Mouse (Mus musculus) CH12.LX (cell line): ENCODE results near the gene Rae1. TPM values are rescaled to one million over a fixed set of nuclear protein-coding genes. Genes with fewer than 3 reads are reported as not detected.

Experiments
- DNase-seq: peaks from one replicate; pipeline ENCODE4 v3.0.0-alpha.2; 2013; ENCODE audit errors: extremely low read depth
- H3K27ac ChIP-seq: 2 replicates; pipeline ENCODE4 v1.5.1; 2012; ENCODE audit warnings: low read depth, mild to moderate bottlenecking, control low read depth, moderate library complexity; ENCODE audit not compliant: insufficient read depth
- H3K27me3 ChIP-seq: replicated peaks from 2 replicates; pipeline ENCODE3; 2012; ENCODE audit warnings: inconsistent platforms
- H3K36me3 ChIP-seq, 2 experiments: replicated peaks in 1 of 2; 2 replicates each; pipeline versions ENCODE3 to v1.6.1; 2012; ENCODE audit warnings: inconsistent platforms in 1 of 2, low read length in 1 of 2, mild to moderate bottlenecking in 1 of 2, mixed read lengths in 1 of 2, moderate library complexity in 1 of 2; ENCODE audit not compliant: control insufficient read depth in 1 of 2, insufficient read depth in 1 of 2
- H3K4me1 ChIP-seq, 2 experiments: 2 replicates each; pipeline ENCODE4 v1.6.1; 2012; ENCODE audit warnings: inconsistent platforms in 1 of 2, moderate library complexity in 1 of 2; ENCODE audit not compliant: insufficient read depth in 2 of 2, control insufficient read depth in 1 of 2
- H3K4me2 ChIP-seq: 2 replicates; pipeline ENCODE4 v1.6.1; 2012; ENCODE audit warnings: low read depth, mild to moderate bottlenecking, control low read depth; ENCODE audit not compliant: poor library complexity, insufficient read depth, severe bottlenecking
- H3K4me3 ChIP-seq, 3 experiments: fragments of 150-350 bp in 1 of 3; sonication (generic) in 1 of 3; replicated peaks in 1 of 3; 2 replicates each; pipeline versions ENCODE3 to v1.5.1; 2011 to 2012; ENCODE audit warnings: low read depth in 2 of 3, low read length in 2 of 3, mild to moderate bottlenecking in 2 of 3, moderate library complexity in 2 of 3, control low read depth in 1 of 3, improper control_type of control experiment in 1 of 3, inconsistent platforms in 1 of 3, mixed read lengths in 1 of 3; ENCODE audit not compliant: poor library complexity in 1 of 3
- H3K79me2 ChIP-seq: replicated peaks from 2 replicates; pipeline ENCODE4 v1.6.1; 2012; ENCODE audit warnings: mild to moderate bottlenecking, moderate library complexity; ENCODE audit not compliant: control insufficient read depth, poor library complexity, insufficient read depth, severe bottlenecking; ENCODE audit errors: extremely low read depth
- H3K9ac ChIP-seq: 2 replicates; pipeline ENCODE4 v1.6.1; 2012; ENCODE audit warnings: low read depth, mild to moderate bottlenecking, control low read depth, moderate library complexity; ENCODE audit not compliant: insufficient read depth
- H3K9me3 ChIP-seq: replicated peaks from 2 replicates; pipeline ENCODE3; 2012; ENCODE audit warnings: low read length, inconsistent platforms, mixed read lengths
- BHLHE40 ChIP-seq: IDR thresholded peaks from 2 replicates; pipeline ENCODE4 v1.6.1; 2011; ENCODE audit warnings: mild to moderate bottlenecking, low read depth, low read length, improper control_type of control experiment
- CHD1 ChIP-seq: IDR thresholded peaks from 2 replicates; pipeline ENCODE4 v1.6.1; 2012; ENCODE audit warnings: low read depth, low read length, improper control_type of control experiment, inconsistent platforms
- CTCF ChIP-seq, 2 experiments: IDR thresholded peaks in 1 of 2; conservative IDR thresholded peaks in 1 of 2; 2 replicates each; pipeline ENCODE4 v1.5.1; 2011 to 2012; ENCODE audit warnings: low read depth in 2 of 2, low read length in 2 of 2, improper control_type of control experiment in 1 of 2, inconsistent platforms in 1 of 2, mild to moderate bottlenecking in 1 of 2, moderate library complexity in 1 of 2
- ELF1 ChIP-seq: IDR thresholded peaks from 2 replicates; pipeline ENCODE4 v1.6.1; 2014; ENCODE audit warnings: low read depth, mild to moderate bottlenecking, inconsistent platforms, low read length, improper control_type of control experiment
- GABPA ChIP-seq: IDR thresholded peaks from 2 replicates; pipeline ENCODE4 v1.6.1; 2012; ENCODE audit warnings: low read depth, low read length, improper control_type of control experiment, inconsistent platforms; ENCODE audit not compliant: insufficient replicate concordance
- HCFC1 ChIP-seq: IDR thresholded peaks from 2 replicates; pipeline ENCODE4 v1.6.1; 2012; ENCODE audit warnings: low read depth, mild to moderate bottlenecking, inconsistent platforms, low read length, improper control_type of control experiment
- IRF4 ChIP-seq: IDR thresholded peaks from 2 replicates; pipeline ENCODE4 v1.6.1; 2014; ENCODE audit warnings: low read depth, mild to moderate bottlenecking, inconsistent platforms, low read length, improper control_type of control experiment
- JUND ChIP-seq: conservative IDR thresholded peaks from 2 replicates; pipeline ENCODE4 v1.6.1; 2011; ENCODE audit warnings: low read depth, low read length, improper control_type of control experiment
- KAT2A ChIP-seq: IDR thresholded peaks from 2 replicates; pipeline ENCODE4 v1.6.1; 2012; ENCODE audit warnings: low read length, improper control_type of control experiment, inconsistent platforms; ENCODE audit not compliant: insufficient replicate concordance
- MAFK ChIP-seq: IDR thresholded peaks from 2 replicates; pipeline ENCODE4 v1.6.1; 2011; ENCODE audit warnings: low read length, improper control_type of control experiment; ENCODE audit not compliant: insufficient replicate concordance
- MAZ ChIP-seq: IDR thresholded peaks from 2 replicates; pipeline ENCODE4 v1.6.1; 2012; ENCODE audit warnings: low read depth, mild to moderate bottlenecking, inconsistent platforms, low read length, improper control_type of control experiment, moderate library complexity
- MEF2A ChIP-seq: IDR thresholded peaks from 2 replicates; pipeline ENCODE4 v1.6.1; 2014; ENCODE audit warnings: low read depth, mild to moderate bottlenecking, inconsistent platforms, low read length, improper control_type of control experiment, borderline replicate concordance
- MXI1 ChIP-seq: IDR thresholded peaks from 2 replicates; pipeline ENCODE4 v1.6.1; 2011; ENCODE audit warnings: mild to moderate bottlenecking, low read depth, low read length, improper control_type of control experiment
- MYC ChIP-seq: IDR thresholded peaks from 2 replicates; pipeline ENCODE4 v1.6.1; 2011; ENCODE audit warnings: low read depth, mild to moderate bottlenecking, improper control_type of control experiment, low read length
- NELFE ChIP-seq: IDR thresholded peaks from 2 replicates; pipeline ENCODE4 v1.6.1; 2011; ENCODE audit warnings: low read depth, low read length, improper control_type of control experiment
- PAX5 ChIP-seq: IDR thresholded peaks from 2 replicates; pipeline ENCODE4 v1.6.1; 2012; ENCODE audit warnings: low read length, inconsistent platforms, mixed read lengths
- POLR2A ChIP-seq: IDR thresholded peaks from 2 replicates; pipeline ENCODE4 v1.6.1; 2011; ENCODE audit warnings: low read depth, mild to moderate bottlenecking, improper control_type of control experiment, low read length
- POLR2AphosphoS2 ChIP-seq: IDR thresholded peaks from 2 replicates; pipeline ENCODE4 v1.6.1; 2011; ENCODE audit warnings: low read depth, low read length, improper control_type of control experiment
- RAD21 ChIP-seq: IDR thresholded peaks from 2 replicates; pipeline ENCODE4 v1.6.1; 2011; ENCODE audit warnings: low read depth, mild to moderate bottlenecking, low read length, improper control_type of control experiment, moderate library complexity
- RCOR1 ChIP-seq: conservative IDR thresholded peaks from 2 replicates; pipeline ENCODE4 v1.6.1; 2012; ENCODE audit warnings: low read depth, mild to moderate bottlenecking, inconsistent platforms, low read length, improper control_type of control experiment
- SMC3 ChIP-seq: IDR thresholded peaks from 2 replicates; pipeline ENCODE4 v1.6.1; 2011; ENCODE audit warnings: low read depth, low read length, improper control_type of control experiment
- ZC3H11A ChIP-seq: IDR thresholded peaks from 2 replicates; pipeline ENCODE4 v1.6.1; 2012; ENCODE audit warnings: low read depth, mild to moderate bottlenecking, inconsistent platforms, low read length, improper control_type of control experiment
- dilution Hi-C: fragments of 300-500 bp; cut with MboI; formaldehyde crosslinking; loops from 2 replicates; pipeline ENCODE4 v1.14.3; 2020; ENCODE audit warnings: low sequenced_read_pairs; ENCODE audit not compliant: extremely low pct_unique_long_range_greater_than_20kb, extremely low pct_ligation_motif_present
- in situ Hi-C: fragments of 300-500 bp; cut with MboI; formaldehyde crosslinking; loops from 3 replicates; pipeline ENCODE4 v1.14.3; 2019; ENCODE audit warnings: low sequenced_read_pairs, low pct_ligation_motif_present, low pct_unique_long_range_greater_than_20kb, mixed read lengths
- polyA plus RNA-seq: library from polyadenylated mRNA; unstranded; fragments of >175 nt; gene quantifications from 2 replicates; pipeline ENCODE4 v1.2.1, GENCODE M21; 2012; ENCODE audit warnings: low read depth; ENCODE audit not compliant: insufficient read length
- total RNA-seq, 2 experiments: library from RNA; depleted of rRNA; stranded (reverse); fragments of 300-350 nt in 1 of 2; fragments of >200 nt in 1 of 2; gene quantifications; 2 replicates each; pipeline ENCODE4 v1.2.3; 2012 to 2014

Gene Rae1
- total and polyA plus RNA-seq, 3 experiments = 86.3 to 114 (median 95.0) TPM

- no peak overlapping the region for H3K4me2 ChIP-seq
- peaks cover 45 to 71% of the 10 kb centered on the region in 2 experiments for H3K36me3 ChIP-seq
- in situ Hi-C loops = no loop called here
- peaks cover 4 to 39% of the 10 kb centered on the region in 2 experiments; a peak in 3 of 4 replicates for H3K4me1 ChIP-seq
- H3K9ac ChIP-seq = no peak overlapping the region
- TF ChIP-seq BHLHE40 = no peak
- dilution Hi-C loops = no loop called here
- H3K4me3 ChIP-seq = no peak overlapping the region
- H3K79me2 ChIP-seq = no peaks in the 10 kb centered on the region
- no peak for DNase-seq
- H3K27me3 ChIP-seq = no peaks in the 10 kb centered on the region
- no peaks in the 10 kb centered on the region for H3K9me3 ChIP-seq
- no peak overlapping the region for H3K27ac ChIP-seq
These were observed 36.1 kb downstream of the Rae1 start for GRCm38 (mm10) chr2:173036055-173036454.

DNA sequence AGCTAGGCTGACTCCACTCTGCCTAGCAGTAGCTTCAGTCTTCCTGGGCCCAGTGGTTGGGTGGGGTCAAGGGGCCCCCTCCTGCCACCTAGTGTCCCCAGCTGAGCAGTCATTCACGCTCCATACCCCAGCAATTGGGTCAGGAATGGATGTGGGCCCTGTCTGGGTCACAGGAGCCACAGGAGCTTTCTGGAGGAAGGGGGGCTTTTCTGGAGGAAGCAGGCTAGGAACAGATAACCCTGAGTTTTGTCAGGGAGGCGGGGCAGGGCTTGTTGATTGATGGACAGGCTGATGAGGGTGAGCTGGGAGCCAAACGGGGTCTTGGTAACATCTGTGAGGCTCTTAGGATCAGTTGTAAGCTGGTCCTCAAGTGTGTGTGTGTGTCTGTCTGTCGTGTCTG, 36.7 kb downstream of the Rae1 start:
- H3K9me3 ChIP-seq = no peaks in the 10 kb centered on the region
- peaks cover 40 to 65% of the 10 kb centered on the region in 2 experiments for H3K36me3 ChIP-seq
- H3K4me3 ChIP-seq = no peak overlapping the region
- H3K27me3 ChIP-seq = no peaks in the 10 kb centered on the region
- TF ChIP-seq RAD21 (peak; percentile 2), SMC3 (peak; percentile 23), CTCF (conservative IDR thresholded peaks at IDR 0.05 in 1 of 2, IDR thresholded peaks at IDR 0.05 in 1 of 2; ENCODE audit: low read depth in 2 of 2, low read length in 2 of 2) (peak in 1 of 2 experiments; percentile 27; a peak in 1 of 4 replicates), RCOR1 (no peak)
- TF ChIP-seq, all 38 proteins: peak for 3
- peaks cover 4 to 39% of the 10 kb centered on the region in 2 experiments; a peak in 3 of 4 replicates for H3K4me1 ChIP-seq
- in situ Hi-C loops (no loop called here), dilution Hi-C loops (no loop called here)
- H3K27ac ChIP-seq = no peak overlapping the region
- H3K9ac ChIP-seq = no peak overlapping the region
- no peak overlapping the region for H3K4me2 ChIP-seq
- no peaks in the 10 kb centered on the region for H3K79me2 ChIP-seq
- no peak for DNase-seq

GRCm38 (mm10) chr2:173037347-173037746, 37.4 kb downstream of the Rae1 start:
- Histone ChIP-seq H3K4me2 (no peak overlapping the region), H3K9me3 (no peaks in the 10 kb centered on the region), H3K4me3 (no peak overlapping the region), H3K36me3 (peaks cover 32 to 58% of the 10 kb centered on the region in 2 experiments), H3K27me3 (no peaks in the 10 kb centered on the region), H3K4me1 (peaks cover 4 to 38% of the 10 kb centered on the region in 2 experiments; a peak in 3 of 4 replicates)
- in situ Hi-C loops = no loop called here
- no peak for DNase-seq
- TF ChIP-seq POLR2AphosphoS2 = no peak
- no peak for TF ChIP-seq NELFE
- no peak for TF ChIP-seq MAZ
- no peak for TF ChIP-seq MYC
- TF ChIP-seq MEF2A = no peak
- TF ChIP-seq GABPA = no peak
- no peak for TF ChIP-seq BHLHE40
- TF ChIP-seq PAX5 = no peak
- no peak for TF ChIP-seq JUND
- TF ChIP-seq MXI1 = no peak
- no peak for TF ChIP-seq POLR2A
- no peak for TF ChIP-seq ELF1
- TF ChIP-seq KAT2A = no peak
- TF ChIP-seq CHD1 = no peak
- TF ChIP-seq MAFK = no peak
- no peak for TF ChIP-seq ZC3H11A
- TF ChIP-seq IRF4 = no peak
- TF ChIP-seq HCFC1 = no peak
- TF ChIP-seq, all 38 proteins: peak for 0
- H3K27ac ChIP-seq = no peak overlapping the region
- dilution Hi-C loops = no loop called here
- no peaks in the 10 kb centered on the region for H3K79me2 ChIP-seq
- H3K9ac ChIP-seq = no peak overlapping the region
